ENCODE assay signal across 9 mouse cellular contexts in genomic region chr13:55135382-55135781, GRCm38 (mm10). TPM values are rescaled to one million over a fixed set of nuclear protein-coding genes. Genes with fewer than 3 reads are reported as not detected.
DNase-seq lines count a peak whose midpoint lies in the region; TF ChIP-seq lines count a peak whose summit lies in the region.
"Had no signal": no experiment of that assay in that cellular context is flagged by ENCODE, and none has a peak within 500 bp of the region (broad histone marks: within the 10 kb centered on the region; RNA-seq: fewer than 3 reads in every experiment).

No protein-coding gene starts in this region.

- intact Hi-C loops in left cerebral cortex, adult 2 months (cut with DNase I): loop anchor here (2.0 kb wide), 1 partner anchor 43 kb away; no protein-coding TSS in a partner anchor
- intact Hi-C loops in left cerebral cortex, postnatal 4 days (cut with DNase I): no loop called here
- intact Hi-C loops in gastrocnemius, postnatal 36 days (cut with DNase I): loop anchor here (2.0 kb wide), 1 partner anchor 43 kb away; no protein-coding TSS in a partner anchor

- peak; percentile 47 for DNase-seq in adrenal gland, adult 2 months
- DNase-seq in adrenal gland, postnatal 25 days: no peak
- DNase-seq in left cerebral cortex, adult 2 months (ENCODE audit: extremely low spot score in 1 of 2, low spot score in 2 of 2): no peak
- no peak for DNase-seq in left cerebral cortex, postnatal 4 days
- DNase-seq in embryo, embryonic 11 days: peak; percentile 29
- DNase-seq in lung, postnatal 36 days: peak; percentile 27
- no peak for DNase-seq in gastrocnemius, postnatal 36 days
- DNase-seq in thymus, adult 18-20 months: no peak

- H3K27ac ChIP-seq in left cerebral cortex, adult 2 months: no peak overlapping the region

- H3K4me3 ChIP-seq in left cerebral cortex, adult 2 months: no peak overlapping the region

- peak; percentile 72 for TF ChIP-seq CTCF in left cerebral cortex, adult 2 months (IDR thresholded peaks at IDR 0.05)

RNA-seq across cellular contexts. Expression of gene Gm17617, which starts 2.0 kb away (rescaled TPM):
- not detected for total RNA-seq in adrenal gland, adult 2 months (2021)
- polyA plus RNA-seq in adrenal gland, adult 2 months (2012; rRNA removed): not detected in 2 replicates
- not detected in 2 replicates for total RNA-seq in adrenal gland, postnatal 25 days (2021)
- total RNA-seq in left cerebral cortex, adult 2 months (2021): not detected
- total RNA-seq in left cerebral cortex, postnatal 4 days (2021): not detected
- not detected for total RNA-seq in gastrocnemius, postnatal 36 days (2021)
- polyA plus RNA-seq: large intestine, adult 2 months had no signal

RNA-seq across cellular contexts. Expression of gene Fgfr4, which starts 17.1 kb away (rescaled TPM):
- total RNA-seq in adrenal gland, adult 2 months (2021): 10 to 100 TPM; 29.4 to 41.2 TPM
- 46.5 and 82.7 TPM in 2 replicates for polyA plus RNA-seq in adrenal gland, adult 2 months (2012; rRNA removed)
- 35.6 and 60.4 TPM in 2 replicates for total RNA-seq in adrenal gland, postnatal 25 days (2021)
- under 1 TPM; 0.36 to 0.40 TPM for total RNA-seq in left cerebral cortex, adult 2 months (2021)
- total RNA-seq in left cerebral cortex, postnatal 4 days (2021): 1 to 10 TPM; 1.1 TPM
- 1 to 10 TPM; 2.3 to 2.9 TPM for total RNA-seq in gastrocnemius, postnatal 36 days (2021)

RNA-seq across cellular contexts. Expression of gene Zfp346, which starts 30.3 kb away (rescaled TPM):
- 10 to 100 TPM; 44.3 to 60.0 TPM for total RNA-seq in adrenal gland, adult 2 months (2021)
- 25.5 and 30.6 TPM in 2 replicates for polyA plus RNA-seq in adrenal gland, adult 2 months (2012; rRNA removed)
- total RNA-seq in adrenal gland, postnatal 25 days (2021): 71.6 and 76.2 TPM in 2 replicates
- 10 to 100 TPM; 37.6 to 47.8 TPM for total RNA-seq in left cerebral cortex, adult 2 months (2021)
- 10 to 100 TPM; 42.8 to 45.8 TPM for total RNA-seq in left cerebral cortex, postnatal 4 days (2021)
- 10 to 100 TPM; 10.1 to 11.8 TPM for total RNA-seq in gastrocnemius, postnatal 36 days (2021)

RNA-seq across cellular contexts. Expression of gene Uimc1, which starts 35.3 kb away (rescaled TPM):
- 10 to 100 TPM; 24.3 to 27.0 TPM for total RNA-seq in adrenal gland, adult 2 months (2021)
- 0.84 and 1.3 TPM in 2 replicates for polyA plus RNA-seq in adrenal gland, adult 2 months (2012; rRNA removed)
- total RNA-seq in adrenal gland, postnatal 25 days (2021): 36.7 and 38.0 TPM in 2 replicates
- 10 to 100 TPM; 22.6 to 27.5 TPM for total RNA-seq in left cerebral cortex, adult 2 months (2021)
- 10 to 100 TPM; 18.3 to 21.4 TPM for total RNA-seq in left cerebral cortex, postnatal 4 days (2021)
- total RNA-seq in gastrocnemius, postnatal 36 days (2021): 10 to 100 TPM; 10.6 to 11.4 TPM

Comparison
In these comparisons a context has a peak if more than half of its experiments do, and no peak if none do; other contexts are left out.
1. DNase-seq: peak in adrenal gland, adult 2 months (single experiment), embryo, embryonic 11 days (single experiment) and lung, postnatal 36 days (single experiment); none in adrenal gland, postnatal 25 days (single experiment), left cerebral cortex, adult 2 months (0 of 2), left cerebral cortex, postnatal 4 days (single experiment), gastrocnemius, postnatal 36 days (0 of 2) and thymus, adult 18-20 months (0 of 2).